Mouse (Mus musculus): ENCODE data around the gene 9330182O14Rik. TPM values are rescaled to one million over a fixed set of nuclear protein-coding genes. Genes with fewer than 3 reads are reported as not detected.

The 9330182O14Rik gene
- not detected in 2 replicates for polyA plus RNA-seq (2015; fragmentation: Nextera tagmentation; extraction: Ambion mirVana)

DNA sequence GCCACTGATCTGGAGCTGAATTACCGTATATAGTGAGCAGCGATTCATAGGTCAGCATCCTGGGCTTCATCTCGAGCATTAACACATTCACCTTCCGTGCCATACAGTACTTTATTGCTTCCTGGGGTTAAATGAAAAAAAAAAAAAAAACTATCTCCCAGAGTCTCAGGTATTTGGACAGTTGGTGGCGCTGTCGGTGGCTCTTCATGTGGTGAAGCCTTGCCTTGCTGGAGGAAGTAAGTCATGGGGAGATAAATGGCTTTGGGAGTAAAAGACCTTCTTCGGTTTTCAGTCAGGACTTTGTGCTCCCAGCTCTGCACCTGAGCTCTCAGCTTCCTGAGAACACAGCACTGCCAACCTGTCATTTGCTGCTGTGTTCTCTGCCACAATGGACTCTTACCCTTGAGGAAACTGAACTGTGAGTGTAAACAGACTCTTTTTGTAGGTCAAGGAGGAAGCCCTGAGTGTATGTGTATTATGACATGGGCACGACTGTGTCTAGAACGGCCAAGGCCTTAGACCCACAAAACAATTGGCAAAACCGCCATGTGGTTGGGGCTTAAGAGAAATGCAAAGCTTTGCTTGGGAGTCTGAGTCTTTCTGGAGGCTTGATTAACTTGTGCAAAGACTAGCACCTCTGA lies at the start of gene 9330182O14Rik:
Gene 9330182O14Rik, plus strand, starts transcription at position 214 of the 641 bp plus-strand sequence.
- Histone ChIP-seq H3K36me3 (no peaks in the 10 kb centered on the region), H3K4me3 (replicated peaks) (no peak within 1 kb of the TSS), H3K4me1 (0 out of 2 replicates have a peak, but pooled peaks cover 3% of the 10 kb centered on the region), H3K4me2 (no peak within 1 kb of the TSS), H3K9ac (replicated peaks) (no peak within 1 kb of the TSS), H3K27ac (replicated peaks) (no peak within 1 kb of the TSS), H3K9me3 (replicated peaks) (no peaks in the 10 kb centered on the region), H3K27me3 (replicated peaks) (no peaks in the 10 kb centered on the region)
- WGBS: 60% methylated on average over 10 of the region's 10 CpGs
- no peak for ATAC-seq (ENCODE audit: low FRiP score)

DNA sequence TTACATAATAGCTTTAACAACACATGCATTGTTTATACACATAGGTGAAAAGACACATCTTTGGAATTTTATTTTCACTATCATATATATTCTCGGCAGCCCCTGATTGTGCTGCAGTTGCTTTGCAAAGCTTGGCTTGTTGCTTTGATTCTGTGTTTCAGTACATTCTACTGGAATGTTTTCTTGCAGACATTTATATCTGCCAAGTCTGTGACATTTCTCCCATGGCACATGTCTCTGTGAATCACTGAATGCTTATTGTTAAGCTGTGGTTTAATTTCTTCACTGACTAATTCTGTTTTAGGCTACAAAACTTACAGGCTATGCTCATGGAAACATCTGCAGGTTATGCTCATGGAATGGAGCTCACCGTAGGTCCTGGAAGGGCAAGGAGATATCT lies 30.9 kb upstream of the 9330182O14Rik start:
- Histone ChIP-seq H3K4me2 (no peak overlapping the region), H3K27ac (replicated peaks) (no peak overlapping the region), H3K4me3 (replicated peaks) (no peak overlapping the region), H3K4me1 (no peaks in the 10 kb centered on the region), H3K9ac (replicated peaks) (no peak overlapping the region), H3K36me3 (no peaks in the 10 kb centered on the region), H3K27me3 (replicated peaks) (no peaks in the 10 kb centered on the region), H3K9me3 (replicated peaks) (no peaks in the 10 kb centered on the region)
- no peak for ATAC-seq (ENCODE audit: low FRiP score)
- 92% methylated on average over 2 of the region's 2 CpGs for WGBS

DNA sequence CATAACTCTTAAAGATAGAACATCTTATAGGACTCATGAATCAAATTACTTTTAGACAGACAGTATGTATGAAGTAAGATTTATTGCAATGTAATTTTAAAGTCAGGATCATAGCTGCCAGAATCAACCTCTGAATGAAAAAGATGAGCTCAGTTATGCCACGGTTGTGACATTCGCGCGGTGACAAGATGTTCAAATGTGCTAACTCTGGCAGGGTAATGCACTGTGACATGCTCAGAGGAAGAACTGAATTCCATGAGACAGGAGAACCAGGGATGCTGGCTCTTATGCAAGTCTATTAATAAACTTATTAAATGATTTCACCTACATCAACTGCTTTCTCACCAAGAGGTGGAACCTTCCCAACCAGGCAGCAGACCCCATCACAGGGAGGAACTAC lies 28.5 kb upstream of the 9330182O14Rik start:
- no peak overlapping the region for H3K9ac ChIP-seq (replicated peaks)
- H3K4me3 ChIP-seq (replicated peaks): no peak overlapping the region
- WGBS: 82% methylated on average over 4 of the region's 4 CpGs
- no peaks in the 10 kb centered on the region for H3K9me3 ChIP-seq (replicated peaks)
- no peak for ATAC-seq (ENCODE audit: low FRiP score)
- no peaks in the 10 kb centered on the region for H3K4me1 ChIP-seq
- no peak overlapping the region for H3K27ac ChIP-seq (replicated peaks)
- H3K4me2 ChIP-seq: no peak overlapping the region
- H3K27me3 ChIP-seq (replicated peaks): no peaks in the 10 kb centered on the region
- H3K36me3 ChIP-seq: no peaks in the 10 kb centered on the region

DNA sequence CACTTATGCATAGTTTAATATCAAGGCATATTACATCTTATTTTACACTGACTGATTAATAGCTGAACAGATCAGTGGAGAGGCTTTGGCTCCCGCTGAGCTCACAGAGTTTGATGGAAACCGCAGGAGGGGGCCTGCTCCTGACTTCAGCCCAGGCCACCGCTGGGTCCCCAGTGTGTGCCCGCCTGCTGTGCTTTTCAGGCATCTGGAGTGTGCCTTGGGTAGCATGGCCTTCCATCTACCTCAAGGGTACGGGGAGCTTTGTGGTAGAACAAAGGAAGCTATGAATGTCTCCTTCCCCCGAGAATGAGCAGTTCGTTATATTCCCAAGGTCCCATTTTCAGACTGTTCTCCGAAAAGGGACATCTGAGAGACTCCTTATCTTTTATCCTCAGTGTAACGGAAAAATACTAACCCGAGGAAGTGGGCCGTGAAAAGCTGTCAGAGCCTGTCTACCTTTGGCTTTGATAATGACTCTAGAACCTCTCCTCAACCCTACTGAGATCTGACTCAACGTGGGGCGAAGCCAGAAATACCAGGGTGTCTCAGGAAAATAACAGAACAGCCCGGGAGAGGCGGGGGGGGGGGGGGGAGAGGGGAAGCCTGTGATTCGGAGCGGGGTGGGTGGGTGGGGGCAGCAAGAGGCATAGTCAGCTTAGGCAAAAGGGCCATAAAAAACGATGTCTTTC lies 20.1 kb upstream of the 9330182O14Rik start:
- WGBS: 24% methylated on average over 18 of the region's 18 CpGs
- Histone ChIP-seq H3K4me2 (peak overlapping the region; percentile 54), H3K9ac (replicated peaks) (no peak overlapping the region), H3K36me3 (no peaks in the 10 kb centered on the region), H3K4me1 (peaks cover 16% of the 10 kb centered on the region), H3K4me3 (replicated peaks) (0 out of 2 replicates have a peak overlapping the region, but pooled peaks have one; percentile 15), H3K27me3 (replicated peaks) (no peaks in the 10 kb centered on the region), H3K9me3 (replicated peaks) (no peaks in the 10 kb centered on the region), H3K27ac (replicated peaks) (no peak overlapping the region)
- 0 out of 2 replicates have a peak, but pooled peaks have one; percentile 39 for ATAC-seq (ENCODE audit: low FRiP score)

DNA sequence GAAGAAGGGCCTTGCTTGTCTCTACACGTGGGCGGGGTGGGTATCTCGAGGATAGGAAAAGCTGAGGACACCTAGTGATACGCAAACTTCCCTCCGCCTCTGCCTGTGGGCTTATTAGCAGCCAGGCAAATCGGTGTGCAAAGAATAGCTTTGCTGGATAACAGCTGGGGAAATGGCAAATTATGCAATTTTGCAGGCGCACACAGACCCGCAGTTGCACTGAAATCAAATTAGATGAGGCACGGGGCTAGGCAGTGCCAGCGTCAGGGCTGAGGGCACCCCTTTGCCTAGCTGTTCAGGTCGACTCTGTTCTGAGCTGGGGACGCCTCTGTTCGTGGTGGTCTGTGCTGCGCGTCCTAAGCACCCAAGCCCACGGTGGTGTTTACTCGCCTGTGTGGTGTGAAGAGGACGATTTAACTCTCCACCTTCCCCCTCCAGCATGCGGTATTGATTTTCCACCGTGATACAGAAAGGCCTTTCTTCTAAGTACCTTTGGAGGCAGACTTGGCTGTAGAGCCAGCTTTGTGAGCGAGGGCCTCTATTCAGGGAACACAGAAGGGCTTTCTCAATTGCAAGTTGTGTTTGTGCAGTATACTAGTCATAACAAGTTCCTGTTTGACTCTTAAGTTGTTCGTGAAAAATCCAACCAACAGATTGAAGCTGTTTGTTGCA lies 19.4 kb upstream of the 9330182O14Rik start:
- Histone ChIP-seq H3K4me2 (peak overlapping the region; percentile 54), H3K4me1 (peaks cover 16% of the 10 kb centered on the region), H3K9me3 (replicated peaks) (no peaks in the 10 kb centered on the region), H3K9ac (replicated peaks) (0 out of 2 replicates have a peak overlapping the region, but pooled peaks have one; percentile 14), H3K27ac (replicated peaks) (peak overlapping the region; percentile 67), H3K27me3 (replicated peaks) (no peaks in the 10 kb centered on the region), H3K36me3 (no peaks in the 10 kb centered on the region), H3K4me3 (replicated peaks) (0 out of 2 replicates have a peak overlapping the region, but pooled peaks have one; percentile 15)
- WGBS: 22% methylated on average over 22 of the region's 22 CpGs
- ATAC-seq (ENCODE audit: low FRiP score): peak; percentile 85

DNA sequence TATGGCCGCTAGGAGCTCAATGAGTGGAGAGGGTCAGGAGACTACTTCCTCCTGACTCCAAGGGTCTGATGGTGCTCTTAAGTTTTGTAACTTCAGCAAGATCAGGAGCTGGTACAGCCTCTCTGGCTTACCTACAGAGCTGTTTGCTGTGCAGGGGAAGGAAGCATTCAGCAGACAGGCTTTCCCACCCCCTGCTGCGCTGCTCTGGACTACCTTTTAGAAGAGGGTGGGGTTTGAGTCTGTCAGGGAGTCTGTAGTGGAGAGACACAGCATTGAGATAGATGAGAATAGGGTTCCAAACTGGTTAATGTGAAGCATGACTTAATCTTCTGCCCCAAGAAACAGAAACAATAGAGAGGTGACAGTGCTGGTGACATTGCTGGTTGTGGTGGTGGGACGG lies 17.8 kb upstream of the 9330182O14Rik start:
- H3K9ac ChIP-seq (replicated peaks): no peak overlapping the region
- H3K9me3 ChIP-seq (replicated peaks): no peaks in the 10 kb centered on the region
- H3K27me3 ChIP-seq (replicated peaks): no peaks in the 10 kb centered on the region
- no peak overlapping the region for H3K4me3 ChIP-seq (replicated peaks)
- H3K4me2 ChIP-seq: no peak overlapping the region
- H3K36me3 ChIP-seq: no peaks in the 10 kb centered on the region
- peaks cover 16% of the 10 kb centered on the region for H3K4me1 ChIP-seq
- no peak overlapping the region for H3K27ac ChIP-seq (replicated peaks)
- WGBS: 79% methylated on average over 3 of the region's 3 CpGs
- ATAC-seq (ENCODE audit: low FRiP score): no peak

DNA sequence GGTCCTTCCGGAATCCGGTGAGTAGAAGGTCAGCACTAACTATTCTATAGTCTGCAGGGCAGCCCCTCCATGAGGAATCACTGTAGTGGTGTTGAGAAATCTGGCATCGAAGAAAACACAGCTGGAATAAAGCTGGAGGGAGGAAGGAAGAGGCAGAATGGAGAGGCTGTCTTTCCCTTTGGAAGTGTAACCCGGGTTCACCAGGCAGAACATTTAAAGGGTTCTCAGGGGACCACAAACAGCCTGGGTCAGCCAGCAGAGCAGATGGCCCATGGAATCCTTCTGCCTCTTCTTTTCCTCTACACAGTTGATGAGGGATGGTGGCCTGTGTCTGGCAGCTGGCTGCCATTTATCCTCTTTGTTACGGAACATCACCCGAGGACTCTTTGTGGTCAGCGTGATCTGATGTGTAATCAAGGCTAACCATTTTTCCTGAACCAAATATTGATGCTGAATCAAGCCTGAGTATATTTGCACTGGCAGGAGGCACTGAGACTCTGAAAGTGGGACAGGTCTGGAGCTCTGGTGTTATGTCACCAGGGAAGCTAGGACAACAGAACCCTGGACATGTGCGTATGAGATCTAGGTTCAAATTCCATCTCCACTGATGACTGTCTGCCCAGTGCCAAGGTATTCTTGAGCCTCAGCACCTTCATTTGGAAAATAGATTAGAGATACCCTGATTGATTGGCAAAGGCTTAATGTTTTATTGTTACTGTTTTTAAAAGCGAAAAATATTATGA lies 9.8 kb upstream of the 9330182O14Rik start:
- Histone ChIP-seq H3K9ac (replicated peaks) (no peak overlapping the region), H3K9me3 (replicated peaks) (no peaks in the 10 kb centered on the region), H3K27ac (replicated peaks) (no peak overlapping the region), H3K27me3 (replicated peaks) (no peaks in the 10 kb centered on the region), H3K4me2 (no peak overlapping the region), H3K4me1 (no peaks in the 10 kb centered on the region; the same call in 1 of the 2 replicates), H3K4me3 (replicated peaks) (no peak overlapping the region), H3K36me3 (no peaks in the 10 kb centered on the region)
- ATAC-seq (ENCODE audit: low FRiP score): no peak
- WGBS: 59% methylated on average over 9 of the region's 9 CpGs

DNA sequence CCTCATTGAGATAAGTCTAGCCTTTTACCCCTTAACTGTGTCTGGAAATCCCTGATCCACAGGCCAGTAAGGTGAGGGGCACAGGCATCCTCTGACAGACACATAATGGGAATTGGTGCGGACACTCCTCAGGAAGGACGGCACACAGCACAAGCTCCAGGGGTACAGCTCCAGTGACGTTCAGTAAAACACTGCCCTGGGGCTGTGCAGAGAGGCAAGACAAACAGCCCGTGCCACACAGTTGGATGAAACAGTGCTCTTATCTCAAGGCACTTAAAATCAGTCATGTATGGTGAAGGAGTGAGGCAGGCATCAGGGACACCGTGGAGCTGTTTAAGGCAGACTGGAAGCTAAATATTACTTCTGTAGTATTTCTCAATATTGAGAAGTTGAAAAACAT lies 4.7 kb upstream of the 9330182O14Rik start:
- Histone ChIP-seq H3K4me2 (no peak overlapping the region), H3K27ac (replicated peaks) (no peak overlapping the region), H3K36me3 (no peaks in the 10 kb centered on the region), H3K9ac (replicated peaks) (no peak overlapping the region), H3K27me3 (replicated peaks) (no peaks in the 10 kb centered on the region), H3K4me1 (0 out of 2 replicates have a peak, but pooled peaks cover 3% of the 10 kb centered on the region), H3K9me3 (replicated peaks) (no peaks in the 10 kb centered on the region), H3K4me3 (replicated peaks) (no peak overlapping the region)
- no peak for ATAC-seq (ENCODE audit: low FRiP score)
- WGBS: 46% methylated on average over 5 of the region's 5 CpGs

DNA sequence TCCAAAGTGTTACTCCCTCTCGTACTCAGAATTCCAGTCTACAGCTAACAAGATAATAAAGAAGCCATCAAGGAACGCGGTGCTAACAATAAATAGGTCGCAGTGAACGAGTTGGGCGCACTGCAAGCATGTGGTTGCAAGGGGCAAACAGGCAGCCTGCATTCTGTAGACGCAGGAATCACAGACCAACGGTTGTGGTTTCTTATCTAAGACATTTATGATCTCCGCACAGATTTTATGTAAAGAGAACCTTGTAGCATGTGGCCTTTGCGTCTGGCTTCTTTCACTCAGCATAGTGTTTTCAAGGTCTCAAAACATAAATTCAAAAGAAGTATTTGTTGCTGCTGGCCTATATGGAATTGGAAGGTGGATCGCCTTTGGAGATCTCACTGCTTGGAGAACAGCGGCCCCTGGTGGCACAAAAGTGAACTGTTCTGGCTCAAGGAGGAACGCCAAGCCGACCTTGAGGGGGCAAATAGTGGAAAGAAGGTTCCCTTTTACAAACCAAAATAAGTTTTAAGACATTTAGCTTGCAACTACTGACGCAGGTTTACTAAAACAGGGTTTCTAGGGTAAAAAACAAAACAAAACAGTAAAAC lies 3.2 kb upstream of the 9330182O14Rik start:
- Histone ChIP-seq H3K4me3 (replicated peaks) (no peak overlapping the region), H3K9me3 (replicated peaks) (no peaks in the 10 kb centered on the region), H3K4me2 (no peak overlapping the region), H3K36me3 (no peaks in the 10 kb centered on the region), H3K4me1 (0 out of 2 replicates have a peak, but pooled peaks cover 3% of the 10 kb centered on the region), H3K27me3 (replicated peaks) (no peaks in the 10 kb centered on the region), H3K27ac (replicated peaks) (no peak overlapping the region), H3K9ac (replicated peaks) (no peak overlapping the region)
- peak; percentile 45; the same call in 1 of the 2 replicates for ATAC-seq (ENCODE audit: low FRiP score)
- WGBS: 21% methylated on average over 15 of the region's 15 CpGs

DNA sequence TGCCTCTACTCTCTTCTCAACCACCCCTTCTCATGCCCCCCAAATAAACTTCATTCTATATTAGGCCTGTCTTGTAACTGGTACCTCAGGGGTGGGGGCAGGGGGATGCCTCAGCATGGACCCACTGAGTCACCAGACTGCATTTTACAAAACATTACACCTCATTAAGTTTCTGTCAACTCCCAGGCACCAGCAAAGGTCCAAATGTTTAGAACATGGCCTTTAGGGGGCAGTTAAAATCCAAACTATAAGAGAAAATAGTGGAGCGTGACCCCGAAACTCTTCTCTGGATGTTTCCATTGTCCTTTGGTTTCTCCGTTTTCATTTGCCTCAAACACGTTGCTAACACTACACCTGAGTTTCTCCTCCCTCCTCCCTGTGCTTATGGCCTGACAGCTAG lies 1.8 kb upstream of the 9330182O14Rik start:
- H3K27ac ChIP-seq (replicated peaks): no peak overlapping the region
- no peaks in the 10 kb centered on the region for H3K27me3 ChIP-seq (replicated peaks)
- H3K9ac ChIP-seq (replicated peaks): no peak overlapping the region
- ATAC-seq (ENCODE audit: low FRiP score): no peak
- 0 out of 2 replicates have a peak, but pooled peaks cover 3% of the 10 kb centered on the region for H3K4me1 ChIP-seq
- no peak overlapping the region for H3K4me2 ChIP-seq
- H3K4me3 ChIP-seq (replicated peaks): no peak overlapping the region
- 79% methylated on average over 4 of the region's 4 CpGs for WGBS
- no peaks in the 10 kb centered on the region for H3K9me3 ChIP-seq (replicated peaks)
- no peaks in the 10 kb centered on the region for H3K36me3 ChIP-seq

DNA sequence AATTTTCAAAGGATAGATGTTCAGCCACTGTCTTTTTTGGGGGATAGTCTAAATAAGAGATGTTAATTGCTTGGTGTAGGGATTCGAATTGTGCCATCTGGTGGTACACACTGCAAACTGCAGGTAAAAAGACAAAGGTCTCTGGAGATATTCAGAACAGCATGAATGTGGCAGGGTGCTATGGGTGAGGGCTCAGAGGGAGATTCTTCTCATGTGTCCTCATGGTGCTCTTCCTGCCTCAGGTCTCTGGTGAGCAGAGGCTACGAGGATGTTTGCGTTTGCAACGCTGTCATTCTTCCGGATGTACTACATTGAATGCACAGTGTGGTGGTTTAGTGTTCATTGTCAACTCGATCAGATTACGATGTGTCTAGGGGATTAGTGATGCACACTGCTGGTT lies 10.1 kb downstream of the 9330182O14Rik start:
- Histone ChIP-seq H3K36me3 (no peaks in the 10 kb centered on the region), H3K9ac (replicated peaks) (no peak overlapping the region), H3K4me2 (no peak overlapping the region), H3K4me1 (no peaks in the 10 kb centered on the region), H3K9me3 (replicated peaks) (no peaks in the 10 kb centered on the region), H3K27me3 (replicated peaks) (no peaks in the 10 kb centered on the region), H3K27ac (replicated peaks) (no peak overlapping the region), H3K4me3 (replicated peaks) (no peak overlapping the region)
- 55% methylated on average over 7 of the region's 7 CpGs for WGBS
- ATAC-seq (ENCODE audit: low FRiP score): no peak

Measured in neural tube, embryonic 15.5 days (tissue).